9 mouse cellular contexts compared by ENCODE assay signal in the genomic region with DNA sequence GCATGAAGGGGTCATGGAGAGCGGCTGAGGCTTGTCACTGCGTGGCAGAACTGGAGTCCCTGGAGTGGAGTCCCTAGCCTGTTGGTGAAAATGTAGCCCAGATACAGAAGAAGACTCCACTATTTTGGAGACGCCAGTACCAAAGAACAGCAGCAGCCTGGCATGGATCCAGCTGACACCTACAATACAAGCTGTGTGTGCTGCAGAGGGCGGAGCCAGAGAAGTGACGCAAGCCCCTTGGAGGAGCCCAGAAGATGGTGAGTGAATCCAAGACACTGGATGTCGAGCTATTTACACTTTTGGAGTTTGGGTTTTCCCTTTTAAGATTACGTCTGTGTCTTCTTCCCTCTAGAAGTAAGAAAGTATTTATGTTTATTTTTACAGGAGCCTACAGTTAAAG. TPM values are rescaled to one million over a fixed set of nuclear protein-coding genes. Genes with fewer than 3 reads are reported as not detected.
DNase-seq lines count a peak whose midpoint lies in the region; ATAC-seq and TF ChIP-seq lines count a peak whose summit lies in the region.
"Had no signal": no experiment of that assay in that cellular context is flagged by ENCODE, and none has a peak within 500 bp of the region (broad histone marks: within the 10 kb centered on the region; RNA-seq: fewer than 3 reads in every experiment).

No protein-coding gene starts in this region.

- no peaks in the 10 kb centered on the region for H3K9me3 ChIP-seq in lung, postnatal 0 days (ENCODE audit: low read length)
- H3K9me3 ChIP-seq: limb, embryonic 12.5 days had no signal

- no peak overlapping the region for H3K9ac ChIP-seq in lung, postnatal 0 days (replicated peaks; ENCODE audit: low read depth)
- H3K9ac ChIP-seq: limb, embryonic 12.5 days had no signal

- TF ChIP-seq CTCF in lung, postnatal 0 days (IDR thresholded peaks at IDR 0.05): no peak

- no peaks in the 10 kb centered on the region; the same call in 1 of the 2 replicates for H3K4me1 ChIP-seq in lung, postnatal 0 days (ENCODE audit: insufficient read depth, low read depth, low read length)

- peak; percentile 30 for DNase-seq in adrenal gland, postnatal 10 days
- DNase-seq in adrenal gland, adult 8-10 months: no peak
- DNase-seq in urinary bladder, postnatal 14 days (ENCODE audit: low spot score): peak; percentile 57
- no peak for DNase-seq in urinary bladder, adult 2 months (ENCODE audit: low spot score)
- peak; percentile 91 for DNase-seq in lung, postnatal 0 days (ENCODE audit: low spot score)
- no peak for DNase-seq in embryo, embryonic 10 days (ENCODE audit: low spot score)
- DNase-seq in cerebellum, adult 18-20 months: no peak

- no peak overlapping the region for H3K4me3 ChIP-seq in lung, postnatal 0 days (ENCODE audit: low read depth, low read length)
- H3K4me3 ChIP-seq: limb, embryonic 12.5 days had no signal

- peak overlapping the region; percentile 43 for H3K27ac ChIP-seq in lung, postnatal 0 days (ENCODE audit: low read length)
- H3K27ac ChIP-seq: limb, embryonic 12.5 days had no signal

- no peak overlapping the region for H3K4me2 ChIP-seq in lung, postnatal 0 days (replicated peaks; ENCODE audit: low read depth, low read length)
- H3K4me2 ChIP-seq: limb, embryonic 12.5 days had no signal

- WGBS in lung, postnatal 0 days: 34% methylated on average over 7 of the region's 7 CpGs

- no peaks in the 10 kb centered on the region for H3K27me3 ChIP-seq in lung, postnatal 0 days (replicated peaks; ENCODE audit: insufficient read depth, low read length)
- H3K27me3 ChIP-seq: limb, embryonic 12.5 days had no signal

- ATAC-seq in lung, postnatal 0 days: peak; percentile 44
- ATAC-seq in activated CD4-positive, CD25-positive, alpha-beta regulatory T cell, adult 4 months: no peak

- no peaks in the 10 kb centered on the region for H3K36me3 ChIP-seq in lung, postnatal 0 days (ENCODE audit: insufficient read depth, low read length)
- H3K36me3 ChIP-seq: limb, embryonic 12.5 days had no signal

- no peak for TF ChIP-seq EP300 in lung, postnatal 0 days (IDR thresholded peaks at IDR 0.05)

RNA-seq across cellular contexts. Expression of gene Col6a1, which starts 47.8 kb away (rescaled TPM):
- total RNA-seq in adrenal gland, postnatal 10 days (2021): 100 to 1,000 TPM; 228 to 231 TPM
- 100 to 1,000 TPM; 163 to 254 (median 213) TPM for total RNA-seq in adrenal gland, adult 8-10 months (2022)
- 412 and 521 TPM in 2 replicates for polyA plus RNA-seq in urinary bladder, adult 2 months (2012; rRNA removed)
- polyA plus RNA-seq in lung, postnatal 0 days (2015; fragmentation: Nextera tagmentation; extraction: Ambion mirVana): 344 and 387 TPM in 2 replicates
- polyA plus RNA-seq in activated CD4-positive, CD25-positive, alpha-beta regulatory T cell, adult 4 months (2017; shearing (Covaris generic)): not detected

RNA-seq across cellular contexts. Expression of gene Col6a2, which starts 54.7 kb away (rescaled TPM):
- 100 to 1,000 TPM; 136 to 144 TPM for total RNA-seq in adrenal gland, postnatal 10 days (2021)
- total RNA-seq in adrenal gland, adult 8-10 months (2022): 10 to 100 TPM; 18.2 to 48.1 (median 25.2) TPM
- polyA plus RNA-seq in urinary bladder, adult 2 months (2012; rRNA removed): 239 and 336 TPM in 2 replicates
- polyA plus RNA-seq in lung, postnatal 0 days (2015; fragmentation: Nextera tagmentation; extraction: Ambion mirVana): 242 and 272 TPM in 2 replicates
- under 1 TPM in 1 of 2 experiments, not detected in 1; 0.13 TPM for polyA plus RNA-seq in activated CD4-positive, CD25-positive, alpha-beta regulatory T cell, adult 4 months (2017; shearing (Covaris generic))

Comparison
In these comparisons a context has a peak if more than half of its experiments do, and no peak if none do; other contexts are left out.
1. DNase-seq: peak in adrenal gland, postnatal 10 days (single experiment), urinary bladder, postnatal 14 days (single experiment) and lung, postnatal 0 days (single experiment); none in adrenal gland, adult 8-10 months (single experiment), urinary bladder, adult 2 months (single experiment), embryo, embryonic 10 days (single experiment) and cerebellum, adult 18-20 months (0 of 2).
2. RNA of gene Col6a1, which starts 47.8 kb away (polyA plus RNA-seq): 412 to 521 TPM in urinary bladder, adult 2 months and 344 to 387 TPM in lung, postnatal 0 days; not detected in activated CD4-positive, CD25-positive, alpha-beta regulatory T cell, adult 4 months; every median in the first group is over 100 times any median in the second.
3. RNA of gene Col6a2, which starts 54.7 kb away (polyA plus RNA-seq): 242 to 272 TPM in lung, postnatal 0 days and 239 to 336 TPM in urinary bladder, adult 2 months; 0.13 TPM in activated CD4-positive, CD25-positive, alpha-beta regulatory T cell, adult 4 months; every median in the first group is over 100 times any median in the second.